Mouse (Mus musculus) activated CD4-positive, CD25-positive, alpha-beta regulatory T cell, adult 4 months (primary cell): Measurements from ENCODE around the gene Trp53bp2. TPM values are rescaled to one million over a fixed set of nuclear protein-coding genes. Genes with fewer than 3 reads are reported as not detected.

Experiments
- ATAC-seq: one replicate; pipeline ENCODE4 v1.8.0; 2017
- polyA plus RNA-seq, 2 experiments: library from polyadenylated mRNA; unstranded; fragments of 100-300 nt; shearing (Covaris generic); gene quantifications; one replicate each; pipeline ENCODE4 v1.2.1; 2017

Gene Trp53bp2
- 1 to 10 TPM; 7.7 TPM for polyA plus RNA-seq

DNA sequence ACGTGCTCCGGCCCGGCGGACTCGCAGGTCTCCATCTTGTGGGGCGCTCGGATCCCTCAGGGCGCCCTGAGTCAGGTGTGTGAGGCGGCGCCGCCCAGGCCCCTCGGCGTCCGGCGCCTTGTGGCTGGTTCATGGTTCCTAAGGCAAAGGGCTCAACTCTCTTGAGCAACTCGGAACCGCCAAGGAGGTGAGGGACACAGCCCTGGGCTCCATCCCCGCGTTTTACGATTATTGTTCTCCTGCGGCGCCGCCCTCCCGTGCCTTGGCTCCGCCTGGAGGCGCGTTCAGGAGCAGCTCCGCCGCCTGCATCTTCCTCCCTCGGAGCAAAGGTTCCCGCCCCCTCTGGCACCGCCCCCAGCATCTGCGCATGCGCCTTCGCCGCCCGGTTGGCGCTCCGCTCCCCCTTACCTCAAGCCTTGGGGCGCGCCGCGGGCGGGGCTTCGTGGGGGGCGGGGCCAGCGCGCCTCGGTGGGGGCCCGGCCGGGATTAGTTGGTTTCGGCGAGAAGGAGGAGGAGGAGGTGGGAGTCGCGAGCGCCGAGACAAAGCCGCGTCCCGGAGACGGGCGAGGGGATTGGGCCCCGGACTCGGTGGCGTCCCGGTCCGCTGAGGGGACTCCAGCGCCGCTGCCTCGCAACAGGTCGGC lies at the start of gene Trp53bp2:
TSS of gene Trp53bp2 (plus strand) at position 489 of the 644 bp plus-strand sequence.
- peak; percentile 89 for ATAC-seq

DNA sequence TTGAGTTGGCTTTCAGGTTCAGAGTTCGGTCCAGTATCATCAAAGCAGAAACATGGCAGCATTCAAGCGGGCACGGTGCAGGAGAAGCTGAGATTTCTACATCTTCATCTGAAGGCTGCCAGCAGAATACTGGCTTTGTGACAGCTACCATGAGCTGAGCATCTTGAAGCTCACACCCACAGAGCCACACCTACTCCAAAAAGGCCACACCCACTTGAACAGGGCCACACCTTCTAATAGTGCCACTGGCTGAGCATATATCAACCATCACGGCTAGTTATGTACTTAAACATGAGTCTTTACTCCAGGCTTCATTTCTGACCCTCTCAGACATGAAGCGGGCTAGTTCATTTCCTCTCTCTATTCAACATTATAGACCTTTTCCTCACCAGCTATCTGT lies 46.3 kb upstream of the Trp53bp2 start:
- peak; percentile 27 for ATAC-seq

DNA sequence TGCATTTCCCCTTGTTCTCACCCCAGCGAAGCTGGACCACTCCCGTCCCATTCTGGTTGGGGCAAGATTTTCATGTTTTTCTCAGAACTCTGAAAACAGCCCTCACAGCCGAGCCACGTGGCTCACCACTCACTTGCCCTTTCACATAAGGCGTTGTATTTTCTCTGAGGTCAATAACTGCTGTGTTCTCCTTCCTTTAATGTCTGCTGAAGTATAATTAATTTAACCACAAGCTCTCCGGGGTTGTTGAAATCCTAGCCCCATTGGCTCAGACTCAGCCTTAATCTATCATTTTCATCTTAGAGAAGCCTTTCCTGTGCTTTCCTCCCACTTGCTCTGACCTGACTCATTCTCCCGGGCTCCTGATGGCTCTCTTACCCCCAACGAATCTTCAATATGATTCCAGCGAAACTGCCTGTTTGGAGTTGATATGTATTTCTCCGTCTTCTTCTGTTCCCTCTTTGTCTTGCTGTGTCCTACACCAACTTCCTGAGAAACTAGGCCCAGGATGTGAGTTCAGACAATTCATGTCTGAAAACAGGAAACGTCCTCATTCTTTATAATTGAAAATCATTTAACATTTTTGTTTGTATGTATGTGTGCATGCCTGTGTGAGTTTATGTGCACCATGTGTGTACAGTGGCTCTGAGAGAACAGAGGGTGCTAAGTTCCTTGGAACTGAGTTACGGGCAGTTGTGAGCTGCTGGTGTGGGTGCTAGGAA lies 45.1 kb upstream of the Trp53bp2 start:
- peak; percentile 77 for ATAC-seq

- no peak for ATAC-seq
Observed at GRCm38 (mm10) chr1:182368309-182368708, 40.7 kb upstream of the Trp53bp2 start.

- peak; percentile 28 for ATAC-seq
Observed at GRCm38 (mm10) chr1:182368782-182369181, 40.2 kb upstream of the Trp53bp2 start.

DNA sequence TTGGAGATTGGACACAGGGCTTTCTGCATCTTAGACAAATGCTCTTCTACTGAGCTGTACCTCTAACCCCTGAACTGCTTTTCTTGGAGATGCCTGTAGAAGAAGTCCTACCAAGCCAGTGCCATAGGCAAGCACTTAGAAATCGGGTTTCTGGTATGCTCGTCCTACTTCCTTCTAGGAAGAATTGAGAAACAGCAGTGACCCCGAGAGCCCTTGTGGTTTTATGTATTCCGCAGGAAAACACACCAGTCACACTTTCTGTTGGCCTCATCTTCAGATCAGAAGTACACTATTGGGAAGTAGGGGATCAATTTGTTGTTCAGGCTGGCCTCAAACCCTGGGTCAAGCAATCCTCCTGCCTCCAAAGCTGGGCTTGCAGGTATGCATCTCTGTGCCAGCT lies 39.5 kb upstream of the Trp53bp2 start:
- no peak for ATAC-seq

DNA sequence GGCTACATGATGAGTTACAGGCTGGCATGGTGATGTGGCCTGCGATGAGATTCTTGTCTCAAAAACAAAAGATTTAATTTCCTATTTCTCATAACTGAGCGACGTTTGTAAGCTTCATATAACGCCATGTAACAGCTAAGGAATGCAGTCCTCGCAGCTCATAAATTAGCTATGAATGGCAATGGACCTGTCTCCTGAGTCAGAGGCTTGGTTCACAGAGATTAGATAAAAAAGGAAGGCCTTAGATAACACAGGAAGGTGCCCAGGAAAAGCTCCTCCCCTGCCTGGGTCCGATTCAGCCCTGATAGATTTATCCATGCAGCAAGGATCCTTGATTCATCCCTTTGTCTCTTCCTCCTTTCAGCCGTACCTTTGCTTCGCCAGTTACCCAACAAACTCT lies 37.1 kb upstream of the Trp53bp2 start:
- no peak for ATAC-seq

DNA sequence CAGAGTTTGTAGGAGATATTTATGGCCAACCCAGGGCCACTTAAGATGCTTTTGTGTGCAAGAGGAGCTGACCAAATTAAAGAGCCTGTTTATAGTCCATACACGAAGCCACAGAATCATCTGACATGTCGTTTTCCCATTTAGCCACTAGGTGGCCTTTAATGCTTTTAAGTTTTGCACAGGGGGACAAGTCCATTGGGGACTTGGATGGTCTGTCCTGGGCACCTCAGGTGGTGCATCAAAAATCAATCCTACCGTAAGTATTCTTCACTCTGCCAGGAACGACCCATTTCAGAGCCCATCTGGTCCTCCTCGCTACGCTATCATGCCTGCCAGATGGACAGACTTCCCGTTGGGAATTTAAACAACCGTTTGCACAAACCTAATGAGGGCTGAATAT lies 32.8 kb upstream of the Trp53bp2 start:
- ATAC-seq: peak; percentile 32

DNA sequence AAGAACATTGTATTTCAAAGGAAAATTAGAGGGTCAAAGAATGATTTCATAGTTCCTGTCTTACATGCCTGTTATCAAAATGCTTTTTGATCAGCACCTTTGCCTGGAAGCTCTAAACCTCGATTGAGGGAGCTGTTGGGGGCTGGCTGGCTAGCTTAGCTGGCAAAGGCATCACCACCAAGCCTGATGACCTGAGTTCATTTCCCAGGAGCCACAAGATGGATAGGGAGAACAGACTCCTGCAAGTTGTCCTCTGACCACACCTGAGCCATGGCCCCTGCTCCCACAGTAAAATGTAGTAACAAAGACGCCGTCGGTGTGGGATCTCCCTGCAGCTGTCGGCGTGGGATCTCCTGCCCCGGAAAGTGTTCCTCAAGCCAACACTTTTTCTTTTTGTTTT lies 32.1 kb upstream of the Trp53bp2 start:
- no peak for ATAC-seq

GRCm38 (mm10) chr1:182377519-182377918 lies 31.5 kb upstream of the Trp53bp2 start:
- ATAC-seq: no peak

DNA sequence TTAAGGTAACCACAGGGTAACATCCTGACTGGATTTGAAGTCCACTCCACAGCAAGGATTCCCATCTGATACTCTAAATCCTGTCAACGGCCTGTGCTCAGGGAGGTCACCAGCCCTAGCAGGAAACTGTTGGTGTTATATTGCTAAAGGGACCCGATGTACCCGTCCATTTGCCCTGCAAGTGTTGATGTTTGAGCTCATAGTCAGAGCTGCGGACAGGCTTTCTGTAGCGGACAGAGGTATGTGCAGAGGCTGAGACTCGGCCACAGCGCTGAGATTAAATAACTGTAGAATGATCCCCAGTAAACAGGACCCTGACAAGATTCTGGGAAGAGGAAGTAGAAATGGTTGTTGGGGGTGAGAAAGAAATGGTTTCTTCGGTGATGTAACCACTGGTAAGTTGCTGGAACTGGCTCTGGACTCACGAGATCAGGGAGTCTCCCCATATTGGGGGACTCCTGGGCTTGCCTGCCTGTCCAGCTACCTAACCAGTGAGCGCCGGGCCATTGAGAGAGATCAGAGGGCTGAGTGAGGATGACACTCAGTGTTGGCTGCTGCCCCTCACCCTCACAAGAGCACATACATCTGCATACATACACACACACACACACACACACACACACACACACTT lies 30.7 kb upstream of the Trp53bp2 start:
- no peak for ATAC-seq

- ATAC-seq: no peak
Observed at GRCm38 (mm10) chr1:182378876-182379275, 30.1 kb upstream of the Trp53bp2 start.

DNA sequence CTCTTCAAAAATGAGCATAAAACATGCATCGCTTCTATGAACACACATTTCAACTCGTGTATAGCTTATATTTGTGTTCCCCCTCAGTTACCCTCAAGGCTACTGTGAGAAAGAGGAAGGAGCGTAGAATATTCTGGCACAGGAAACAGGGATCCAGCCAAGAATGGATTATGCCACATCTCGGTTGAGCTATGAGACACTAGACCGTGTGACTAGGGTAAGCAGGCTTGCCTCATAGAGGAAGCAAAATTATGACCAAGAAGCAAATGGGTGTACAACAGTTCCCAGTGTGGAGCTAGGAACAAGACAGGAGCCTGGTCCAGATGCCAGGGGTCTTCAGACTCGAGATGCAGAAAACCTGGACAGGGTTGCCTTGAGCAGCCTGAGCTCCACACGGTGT lies 28.3 kb upstream of the Trp53bp2 start:
- no peak for ATAC-seq

- ATAC-seq: no peak
Observed at GRCm38 (mm10) chr1:182381327-182381726, 27.6 kb upstream of the Trp53bp2 start.

- peak; percentile 92 for ATAC-seq
Observed at GRCm38 (mm10) chr1:182383096-182383495, 25.9 kb upstream of the Trp53bp2 start.

DNA sequence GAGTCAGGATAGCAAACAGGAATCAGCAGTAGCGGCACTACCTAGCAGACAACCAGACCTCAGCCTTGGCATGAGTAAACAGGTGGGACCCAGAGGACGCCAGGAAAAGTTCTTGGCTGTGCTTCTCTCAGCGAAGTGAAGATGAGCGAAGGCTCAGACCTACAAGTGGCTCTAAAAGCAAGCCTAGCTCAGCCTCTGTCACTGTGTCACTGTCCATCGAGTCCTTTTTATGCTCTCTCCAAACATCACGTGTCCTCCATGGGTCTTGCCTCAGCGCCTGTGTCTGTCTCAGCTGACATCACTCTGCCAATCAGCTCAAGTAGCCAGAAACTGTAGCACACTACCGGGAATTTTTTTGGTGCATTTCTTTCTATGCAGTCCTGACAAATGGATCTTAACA lies 22.5 kb upstream of the Trp53bp2 start:
- no peak for ATAC-seq

DNA sequence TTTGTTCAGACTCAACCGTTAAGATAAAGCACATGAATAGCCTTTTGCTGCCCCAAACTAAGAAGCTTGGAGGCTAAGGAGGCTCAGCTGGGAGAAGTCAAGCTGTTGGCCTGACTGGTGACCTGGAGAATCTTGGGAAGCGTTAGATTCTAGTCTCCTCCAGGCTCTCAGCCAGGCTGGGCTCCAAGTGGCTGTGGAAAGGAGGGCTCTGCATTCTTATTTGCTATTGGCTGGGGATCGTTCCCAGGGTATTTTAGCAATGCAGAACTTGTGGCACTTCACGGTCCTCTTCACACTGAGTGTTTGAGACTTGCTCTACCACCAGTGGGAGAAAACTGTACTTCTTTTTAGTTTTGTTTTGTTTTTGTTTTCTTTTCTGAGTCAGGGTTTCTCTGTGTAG lies 20.2 kb upstream of the Trp53bp2 start:
- no peak for ATAC-seq

GRCm38 (mm10) chr1:182398171-182398570 lies 10.8 kb upstream of the Trp53bp2 start:
- ATAC-seq: no peak

DNA sequence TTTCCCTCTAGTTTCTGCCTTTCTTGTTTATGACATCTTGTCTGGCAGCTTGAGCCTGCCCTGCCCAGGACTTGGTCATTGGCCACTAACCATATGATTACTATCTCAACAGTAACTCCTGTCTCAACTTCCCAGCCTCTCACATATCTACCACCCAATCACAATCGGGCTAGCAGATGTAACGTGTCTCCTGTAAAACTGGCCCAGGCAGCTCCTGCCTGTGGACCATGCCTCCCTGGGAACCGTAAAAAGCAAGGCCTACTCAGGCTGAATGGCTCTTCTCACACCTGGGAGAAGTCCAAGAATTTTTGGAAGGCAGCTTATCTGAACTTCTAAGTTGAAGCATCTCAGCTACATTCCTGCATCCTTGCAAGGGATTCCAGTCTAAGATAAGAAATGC lies 10.2 kb upstream of the Trp53bp2 start:
- ATAC-seq: no peak

GRCm38 (mm10) chr1:182399205-182399604 lies 9.8 kb upstream of the Trp53bp2 start:
- no peak for ATAC-seq

DNA sequence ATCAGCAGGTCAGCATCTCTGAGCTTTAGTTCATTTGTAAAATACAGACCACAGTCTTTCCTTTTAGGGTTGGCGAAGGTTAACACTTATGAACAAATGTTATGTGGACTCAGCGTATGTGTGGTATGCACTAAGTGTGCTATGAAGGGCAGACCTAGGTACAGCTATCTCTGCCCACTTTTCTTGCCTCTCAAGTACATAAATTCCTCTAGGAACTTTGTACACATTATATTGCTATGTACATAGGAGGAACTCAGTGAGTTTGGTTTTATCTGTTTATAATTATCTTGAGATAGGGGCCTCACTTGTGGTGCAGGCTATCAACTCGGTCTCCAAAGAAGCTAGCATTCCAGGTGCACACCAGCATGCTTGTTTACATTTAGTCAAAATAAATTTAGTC lies 9.1 kb upstream of the Trp53bp2 start:
- no peak for ATAC-seq

- no peak for ATAC-seq
Observed at GRCm38 (mm10) chr1:182403076-182403475, 5.9 kb upstream of the Trp53bp2 start.

- ATAC-seq: no peak
Observed at GRCm38 (mm10) chr1:182406621-182407020, 2.4 kb upstream of the Trp53bp2 start.

- ATAC-seq: no peak
Observed at GRCm38 (mm10) chr1:182408243-182408642, 729 bp upstream of the Trp53bp2 start.
